In genomic region chr11:20202299-20203011, GRCm38 (mm10) we compare ENCODE assay signal across 8 mouse cellular contexts. TPM values are rescaled to one million over a fixed set of nuclear protein-coding genes. Genes with fewer than 3 reads are reported as not detected.
DNase-seq lines count a peak whose midpoint lies in the region; ATAC-seq and TF ChIP-seq lines count a peak whose summit lies in the region.

No protein-coding gene starts in this region.

- no peak overlapping the region; the same call in 1 of the 2 replicates for H3K27ac ChIP-seq in ES-E14 (ENCODE audit: insufficient read depth, low read depth, low read length, poor library complexity, severe bottlenecking)
- peak overlapping the region; percentile 99; the same call in 1 of the 2 replicates for H3K27ac ChIP-seq in forebrain, postnatal 0 days (ENCODE audit: low read depth, low read length)
- peak overlapping the region; percentile 97; the same call in 1 of the 2 replicates for H3K27ac ChIP-seq in limb, embryonic 10.5 days

- peak overlapping the region; percentile 97; the same call in 1 of the 2 replicates for H3K9ac ChIP-seq in ES-E14 (ENCODE audit: insufficient read depth, low read depth, low read length, poor library complexity, severe bottlenecking)
- peak overlapping the region; percentile 99 for H3K9ac ChIP-seq in forebrain, postnatal 0 days

- H3K36me3 ChIP-seq in ES-E14 (ENCODE audit: control insufficient read depth, insufficient read depth, low read length, poor library complexity, severe bottlenecking) = no peaks in the 10 kb centered on the region
- H3K36me3 ChIP-seq in forebrain, postnatal 0 days (ENCODE audit: insufficient read depth) = no peaks in the 10 kb centered on the region
- H3K36me3 ChIP-seq in limb, embryonic 10.5 days = peaks cover 9% of the 10 kb centered on the region; the same call in 1 of the 2 replicates

- 53% methylated on average over 7 of the region's 7 CpGs for WGBS in forebrain, postnatal 0 days
- WGBS in limb, embryonic 10.5 days = 75% methylated on average over 7 of the region's 7 CpGs

- peaks cover 7 to 14% of the 10 kb centered on the region in 2 experiments for H3K4me1 ChIP-seq in ES-E14 (ENCODE audit: control insufficient read depth in 2 of 2, insufficient read depth in 2 of 2, low read length in 2 of 2, poor library complexity in 1 of 2)
- peaks cover 32% of the 10 kb centered on the region for H3K4me1 ChIP-seq in forebrain, postnatal 0 days (ENCODE audit: insufficient read depth)
- peaks cover 26% of the 10 kb centered on the region for H3K4me1 ChIP-seq in limb, embryonic 10.5 days

- H3K4me3 ChIP-seq in ES-E14 (ENCODE audit: insufficient read depth in 1 of 2, low read depth in 1 of 2, low read length in 2 of 2, poor library complexity in 1 of 2, severe bottlenecking in 1 of 2) = peak overlapping the region; percentile 96 to 99
- H3K4me3 ChIP-seq in forebrain, postnatal 0 days (ENCODE audit: low read depth, low read length) = peak overlapping the region; percentile 100
- H3K4me3 ChIP-seq in limb, embryonic 10.5 days = peak overlapping the region; percentile 99

- no peak for ATAC-seq in forebrain, postnatal 0 days

- H3K27me3 ChIP-seq in forebrain, postnatal 0 days (ENCODE audit: insufficient read depth, low read length) = no peaks in the 10 kb centered on the region
- no peaks in the 10 kb centered on the region for H3K27me3 ChIP-seq in limb, embryonic 10.5 days (ENCODE audit: low read depth, poor library complexity, severe bottlenecking)

- no peak for TF ChIP-seq CTCF in forebrain, postnatal 0 days (IDR thresholded peaks at IDR 0.05; ENCODE audit: low read depth)

- no peaks in the 10 kb centered on the region for H3K9me3 ChIP-seq in ES-E14 (ENCODE audit: control insufficient read depth, insufficient read depth, low read depth, low read length)
- no peaks in the 10 kb centered on the region for H3K9me3 ChIP-seq in forebrain, postnatal 0 days (ENCODE audit: low read length)
- no peaks in the 10 kb centered on the region for H3K9me3 ChIP-seq in limb, embryonic 10.5 days (replicated peaks)

- H3K4me2 ChIP-seq in forebrain, postnatal 0 days (ENCODE audit: low read depth) = peak overlapping the region; percentile 57

- in situ Hi-C loops in ES-E14 (cut with MboI; ENCODE audit: low sequenced_read_pairs in 2 of 2, unreplicated experiment in 2 of 2) = no loop called here

- peak; percentile 59 for DNase-seq in 416B (ENCODE audit: low read depth)
- no peak for DNase-seq in ES-E14 (ENCODE audit: low read depth, low spot score)
- DNase-seq in forebrain, postnatal 0 days = no peak
- DNase-seq in limb, embryonic 10.5 days (ENCODE audit: low spot score) = no peak
- peak; percentile 69 for DNase-seq in naive thymus-derived CD4-positive, alpha-beta T cell, adult 2 months (ENCODE audit: low read depth)
- no peak for DNase-seq in gastrocnemius, adult 8-10 months (ENCODE audit: low spot score in 2 of 2)
- no peak for DNase-seq in testis, postnatal 14 days (ENCODE audit: low spot score)
- no peak for DNase-seq in cerebellum, postnatal 25 days

TF ChIP-seq in ES-E14, 5 proteins besides CTCF, POLR2A, EP300 and RAD21:
- no peak for TF ChIP-seq ZC3H11A (IDR thresholded peaks at IDR 0.05; ENCODE audit: borderline replicate concordance, low read depth, low read length)
- no peak for TF ChIP-seq HCFC1 (IDR thresholded peaks at IDR 0.05; ENCODE audit: borderline replicate concordance, insufficient read depth, low read length)
- no peak for TF ChIP-seq ZNF384 (IDR thresholded peaks at IDR 0.05; ENCODE audit: low read depth, low read length)
- TF ChIP-seq CHD2 (IDR thresholded peaks at IDR 0.05; ENCODE audit: low read depth, low read length) = no peak
- no peak for TF ChIP-seq MAFK (IDR thresholded peaks at IDR 0.05; ENCODE audit: insufficient read depth, low read depth, low read length)

RNA-seq across cellular contexts. Expression of gene Rab1a, which starts 1.2 kb away (rescaled TPM):
- 77.9 and 122 TPM in 2 replicates for total RNA-seq in ES-E14 (2012; rRNA removed)
- total RNA-seq in forebrain, postnatal 0 days (2014; rRNA removed) = 105 and 108 TPM in 2 replicates
- polyA plus RNA-seq in forebrain, postnatal 0 days (2015; fragmentation: Nextera tagmentation; extraction: Ambion mirVana) = 267 and 312 TPM in 2 replicates
- polyA plus RNA-seq in limb, embryonic 10.5 days (2016; fragmentation: Nextera tagmentation; extraction: Ambion mirVana) = 184 and 206 TPM in 2 replicates
- 10 to 100 TPM; 84.0 to 90.6 (median 85.6) TPM for total RNA-seq in gastrocnemius, adult 8-10 months (2022)

RNA-seq across cellular contexts. Expression of gene Cep68, which starts 46.8 kb away (rescaled TPM):
- total RNA-seq in ES-E14 (2012; rRNA removed) = 30.9 and 39.2 TPM in 2 replicates
- 41.7 and 43.9 TPM in 2 replicates for total RNA-seq in forebrain, postnatal 0 days (2014; rRNA removed)
- polyA plus RNA-seq in forebrain, postnatal 0 days (2015; fragmentation: Nextera tagmentation; extraction: Ambion mirVana) = 21.5 and 26.1 TPM in 2 replicates
- 43.7 and 50.8 TPM in 2 replicates for polyA plus RNA-seq in limb, embryonic 10.5 days (2016; fragmentation: Nextera tagmentation; extraction: Ambion mirVana)
- total RNA-seq in gastrocnemius, adult 8-10 months (2022) = 10 to 100 TPM; 32.7 to 36.1 (median 33.8) TPM

Comparison
In these comparisons a context has a peak if more than half of its experiments do, and no peak if none do; other contexts are left out.
1. DNase-seq: peak in 416B (single experiment) and naive thymus-derived CD4-positive, alpha-beta T cell, adult 2 months (single experiment); none in ES-E14 (single experiment), forebrain, postnatal 0 days (single experiment), limb, embryonic 10.5 days (single experiment), gastrocnemius, adult 8-10 months (0 of 2), testis, postnatal 14 days (single experiment) and cerebellum, postnatal 25 days (0 of 2).
2. Peak in every context shown above with its lines, with median percentiles within 50 percentile points of each other: H3K4me3 ChIP-seq.